Mouse (Mus musculus) gastrocnemius, postnatal 4 days (tissue): ENCODE results near the gene Ncapg. TPM values are rescaled to one million over a fixed set of nuclear protein-coding genes. Genes with fewer than 3 reads are reported as not detected.

Source experiments
- DNase-seq, 2 experiments: peaks; one replicate each; pipeline ENCODE4 v3.0.0; 2021 to 2022; ENCODE audit warnings: low spot score in 2 of 2, mixed read lengths in 2 of 2
- total RNA-seq, 2 experiments: library from RNA; stranded (reverse); gene quantifications; 2 replicates each; pipeline ENCODE4 v1.2.3; 2021

Gene Ncapg
- total RNA-seq, 2 experiments from 2014 or later: 11.6 to 14.3 TPM

- no peak for DNase-seq
Measured at GRCm38 (mm10) chr5:45690802-45691201, 21.1 kb downstream of the Ncapg start.

GRCm38 (mm10) chr5:45691678-45692077 lies 22.0 kb downstream of the Ncapg start:
- no peak for DNase-seq

- no peak for DNase-seq
Measured at GRCm38 (mm10) chr5:45706811-45707210, 37.1 kb downstream of the Ncapg start.

GRCm38 (mm10) chr5:45709653-45710052 lies 39.9 kb downstream of the Ncapg start:
- no peak for DNase-seq

- no peak for DNase-seq
Measured at GRCm38 (mm10) chr5:45718848-45719488, 49.2 kb downstream of the Ncapg start.

- no peak for DNase-seq
Measured at GRCm38 (mm10) chr5:45733751-45734150, 64.0 kb downstream of the Ncapg start.

- no peak for DNase-seq
Measured at GRCm38 (mm10) chr5:45737911-45738310, 68.2 kb downstream of the Ncapg start.

Other genes with a start within 250 kb of the Ncapg start
- 100 to 1,000 TPM; 118 to 124 TPM for gene Qdpr, start 219.7 kb upstream of the Ncapg start, total RNA-seq
- not detected for gene Clrn2, start 216.2 kb upstream of the Ncapg start, total RNA-seq
- gene Lap3, start 176.5 kb upstream of the Ncapg start, total RNA-seq: 10 to 100 TPM; 71.6 to 79.9 TPM
- 10 to 100 TPM; 45.1 to 49.1 TPM for gene Med28, start 149.7 kb upstream of the Ncapg start, total RNA-seq
- gene Fam184b, start 30.3 kb upstream of the Ncapg start, total RNA-seq: 1 to 10 TPM; 1.8 to 2.0 TPM
- gene Lcorl, start 187.7 kb downstream of the Ncapg start, total RNA-seq: 10 to 100 TPM; 17.4 to 17.9 TPM